Mouse (Mus musculus): ENCODE results near the gene Jsrp1. TPM values are rescaled to one million over a fixed set of nuclear protein-coding genes. Genes with fewer than 3 reads are reported as not detected.

Gene Jsrp1
- polyA plus RNA-seq, 1 experiment from 2014 or later = 0.31 TPM

DNA sequence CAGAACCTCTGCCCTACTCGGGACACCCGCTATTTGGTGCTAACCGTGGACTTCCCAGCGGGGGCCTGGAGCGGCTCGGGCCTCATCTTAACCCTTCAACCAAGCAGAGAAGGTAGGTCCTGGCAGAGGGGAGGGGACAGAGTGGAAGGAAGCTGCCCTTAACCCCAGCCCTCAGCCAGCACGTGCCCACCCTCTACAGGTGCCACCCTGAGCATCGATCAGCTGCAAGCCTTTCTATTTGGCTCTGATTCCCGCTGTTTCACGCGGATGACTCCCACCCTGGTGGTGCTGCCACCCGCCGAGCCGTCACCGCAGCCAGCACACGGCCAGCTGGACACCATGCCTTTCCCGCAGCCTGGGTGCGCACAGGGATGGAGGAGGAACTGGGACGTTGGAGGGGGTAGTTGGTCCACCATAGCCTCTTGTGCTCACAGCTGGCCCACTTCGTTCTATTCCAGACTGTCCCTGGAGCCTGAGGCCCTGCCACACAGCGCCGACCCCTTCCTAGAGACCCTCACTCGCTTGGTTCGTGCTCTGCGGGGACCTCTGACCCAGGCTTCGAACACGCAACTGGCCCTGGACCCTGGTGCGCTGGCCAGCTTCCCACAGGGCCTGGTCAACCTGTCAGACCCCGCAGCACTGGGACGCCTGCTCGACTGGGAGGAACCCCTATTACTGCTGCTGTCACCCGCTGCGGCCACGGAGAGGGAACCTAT lies 6.8 kb downstream of the Jsrp1 start:
- ATAC-seq (replicated peaks) = peak; percentile 10; the same call in 1 of the 2 replicates
- no peaks in the 10 kb centered on the region for H3K9me3 ChIP-seq
- peaks cover 37% of the 10 kb centered on the region for H3K27me3 ChIP-seq
- H3K36me3 ChIP-seq = peaks cover 35% of the 10 kb centered on the region
- peak overlapping the region; percentile 80 for H3K4me2 ChIP-seq (replicated peaks)
- peak overlapping the region; percentile 82 for H3K27ac ChIP-seq (replicated peaks)
- H3K4me3 ChIP-seq = peak overlapping the region; percentile 47
- peaks cover 26% of the 10 kb centered on the region for H3K4me1 ChIP-seq
- peak overlapping the region; percentile 55 for H3K9ac ChIP-seq (replicated peaks)
- 43% methylated on average over 34 of the region's 34 CpGs for WGBS

DNA sequence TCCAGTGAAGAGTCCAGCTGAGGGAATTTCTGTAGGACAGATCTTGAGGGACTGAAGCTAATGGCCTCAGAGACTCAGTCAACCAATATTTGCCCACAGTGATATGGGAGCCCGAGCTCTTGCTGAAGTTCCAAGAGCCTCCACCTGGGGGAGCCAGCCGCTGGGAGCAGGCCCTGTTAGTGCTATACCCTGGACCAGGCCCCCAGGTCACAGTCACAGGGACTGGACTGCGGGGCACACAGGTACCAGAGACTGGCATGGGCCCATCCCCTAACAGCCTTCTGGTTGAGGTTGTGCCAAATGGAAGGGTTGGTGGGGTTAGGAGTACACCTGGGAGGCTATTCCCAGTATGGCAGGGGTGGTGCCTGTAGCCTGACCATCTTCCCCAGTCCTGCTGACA lies 7.4 kb downstream of the Jsrp1 start:
- Histone ChIP-seq H3K4me2 (replicated peaks) (no peak overlapping the region), H3K36me3 (peaks cover 37% of the 10 kb centered on the region), H3K27ac (replicated peaks) (no peak overlapping the region), H3K9me3 (no peaks in the 10 kb centered on the region), H3K9ac (replicated peaks) (no peak overlapping the region), H3K4me3 (no peak overlapping the region), H3K4me1 (peaks cover 26% of the 10 kb centered on the region), H3K27me3 (peaks cover 32% of the 10 kb centered on the region)
- ATAC-seq (replicated peaks) = 0 out of 2 replicates have a peak, but pooled peaks have one; percentile 6
- 13% methylated on average over 3 of the region's 3 CpGs for WGBS

DNA sequence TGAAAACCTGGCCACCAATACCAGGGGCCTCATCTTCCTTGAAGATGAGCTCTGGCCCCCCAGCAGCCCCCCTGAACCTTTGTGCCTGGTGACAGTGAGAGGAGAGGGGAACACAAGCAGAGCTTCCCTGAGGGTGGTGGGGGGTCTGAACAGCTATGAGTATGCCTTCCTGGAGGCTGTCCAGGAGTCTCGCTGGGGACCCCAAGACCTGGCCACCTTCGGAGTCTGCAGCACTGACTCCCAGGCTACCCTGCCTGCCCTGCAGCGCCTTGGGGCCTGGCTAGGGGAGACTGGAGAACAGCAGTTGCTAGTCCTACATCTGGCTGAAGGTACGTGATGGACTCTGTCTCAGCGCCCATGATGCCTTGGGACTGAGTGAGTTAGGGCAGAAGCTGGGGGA lies 8.0 kb downstream of the Jsrp1 start:
- H3K36me3 ChIP-seq = peaks cover 37% of the 10 kb centered on the region
- H3K9me3 ChIP-seq = no peaks in the 10 kb centered on the region
- H3K4me1 ChIP-seq = peaks cover 28% of the 10 kb centered on the region
- no peak overlapping the region for H3K9ac ChIP-seq (replicated peaks)
- H3K4me3 ChIP-seq = no peak overlapping the region
- no peak overlapping the region for H3K27ac ChIP-seq (replicated peaks)
- H3K4me2 ChIP-seq (replicated peaks) = no peak overlapping the region
- ATAC-seq (replicated peaks) = no peak
- 73% methylated on average over 5 of the region's 5 CpGs for WGBS
- peaks cover 25% of the 10 kb centered on the region for H3K27me3 ChIP-seq

DNA sequence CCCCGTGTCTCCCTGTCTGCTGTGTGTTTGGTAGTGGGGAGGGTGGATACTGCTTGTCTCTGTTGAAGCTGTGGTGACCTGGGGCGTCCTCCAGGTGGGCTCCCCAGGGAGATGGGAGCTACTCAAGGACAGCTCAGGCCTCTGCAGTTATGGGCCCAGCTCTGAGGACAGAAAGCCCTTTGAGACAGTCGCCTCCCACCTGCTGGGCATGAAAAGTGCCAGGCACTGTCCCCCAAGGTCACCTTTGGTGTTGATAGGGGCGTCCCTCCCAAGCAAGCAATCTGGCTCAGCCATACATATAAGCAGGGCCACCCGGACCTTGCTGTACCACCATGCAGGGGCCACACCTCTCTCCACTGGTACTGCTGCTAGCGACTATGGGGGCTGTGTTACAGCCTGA lies 8.4 kb downstream of the Jsrp1 start, which contains the start of gene Amh:
Gene Amh, plus strand, starts transcription at position 328 of the 400 bp plus-strand sequence.
- no peak within 1 kb of the TSS for H3K4me2 ChIP-seq (replicated peaks)

DNA sequence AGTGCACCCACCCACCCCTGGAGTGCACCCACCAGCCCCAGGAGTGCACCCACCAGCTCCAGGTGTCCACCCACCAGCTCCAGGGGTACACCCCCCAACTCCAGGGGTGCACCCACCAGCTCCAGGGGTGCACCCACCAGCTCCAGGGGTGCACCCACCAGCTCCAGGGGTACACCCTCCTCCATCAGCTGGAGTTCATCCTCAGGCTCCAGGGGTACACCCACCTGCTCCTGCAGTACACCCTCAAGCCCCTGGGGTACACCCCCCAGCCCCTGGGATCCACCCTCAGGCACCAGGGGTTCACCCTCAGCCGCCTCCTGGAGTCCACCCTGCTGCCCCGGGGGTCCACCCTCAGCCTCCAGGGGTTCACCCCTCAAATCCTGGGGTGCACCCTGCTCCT lies 9.0 kb downstream of the Jsrp1 start:
- no peak overlapping the region for H3K9ac ChIP-seq (replicated peaks)
- H3K4me3 ChIP-seq = no peak overlapping the region
- no peak for ATAC-seq (replicated peaks)
- peaks cover 37% of the 10 kb centered on the region for H3K36me3 ChIP-seq
- no peaks in the 10 kb centered on the region for H3K9me3 ChIP-seq
- peaks cover 17% of the 10 kb centered on the region; the same call in 1 of the 2 replicates for H3K27me3 ChIP-seq
- 100% methylated on average over 2 of the region's 2 CpGs for WGBS
- peaks cover 38% of the 10 kb centered on the region for H3K4me1 ChIP-seq
- no peak overlapping the region for H3K27ac ChIP-seq (replicated peaks)
- H3K4me2 ChIP-seq (replicated peaks) = no peak overlapping the region

More for the DNA sequence above, 8.4 kb downstream of the Jsrp1 start, which contains the start of gene Amh:
- WGBS = 65% methylated on average over 6 of the region's 6 CpGs
- H3K27me3 ChIP-seq = peaks cover 21% of the 10 kb centered on the region; the same call in 1 of the 2 replicates
- H3K27ac ChIP-seq (replicated peaks) = no peak within 1 kb of the TSS
- peaks cover 37% of the 10 kb centered on the region for H3K36me3 ChIP-seq
- H3K4me3 ChIP-seq = no peak within 1 kb of the TSS
- peaks cover 32% of the 10 kb centered on the region for H3K4me1 ChIP-seq
- no peak for ATAC-seq (replicated peaks)
- no peaks in the 10 kb centered on the region for H3K9me3 ChIP-seq
- H3K9ac ChIP-seq (replicated peaks) = no peak within 1 kb of the TSS

GRCm38 (mm10) chr10:80802996-80803395 lies 10.3 kb downstream of the Jsrp1 start:
- Histone ChIP-seq H3K4me2 (replicated peaks) (no peak overlapping the region), H3K4me1 (peaks cover 31% of the 10 kb centered on the region), H3K27me3 (peaks cover 3% of the 10 kb centered on the region; the same call in 1 of the 2 replicates), H3K27ac (replicated peaks) (no peak overlapping the region), H3K4me3 (no peak overlapping the region), H3K9me3 (no peaks in the 10 kb centered on the region), H3K36me3 (peaks cover 37% of the 10 kb centered on the region), H3K9ac (replicated peaks) (no peak overlapping the region)
- no peak for ATAC-seq (replicated peaks)
- 84% methylated on average over 3 of the region's 3 CpGs for WGBS

- no peaks in the 10 kb centered on the region for H3K27me3 ChIP-seq
These were observed 10.9 kb downstream of the Jsrp1 start for GRCm38 (mm10) chr10:80802204-80802912.

DNA sequence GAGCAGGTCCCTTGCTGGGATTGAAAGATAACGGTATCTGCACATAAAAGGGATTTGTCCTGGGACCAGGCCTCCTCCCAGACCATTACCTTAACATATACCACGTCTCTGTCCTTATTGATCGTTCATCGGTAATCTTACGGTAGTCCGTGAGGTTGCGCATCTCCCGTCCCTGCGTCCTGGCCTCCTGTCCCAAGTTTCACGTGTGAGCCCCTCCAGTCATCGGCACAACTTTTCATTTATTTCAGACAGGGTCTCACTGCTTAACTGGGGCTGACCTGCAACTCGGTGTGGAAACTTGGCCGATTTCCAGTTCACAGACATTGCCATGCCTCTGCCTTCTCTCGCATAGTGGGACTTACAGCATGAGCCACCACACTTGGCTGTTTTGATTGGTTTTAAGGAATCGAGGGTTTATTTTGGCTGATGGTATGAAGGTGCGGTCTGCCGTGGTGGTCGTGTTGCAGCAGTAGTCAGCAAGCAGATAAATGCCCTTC lies 14.2 kb downstream of the Jsrp1 start:
- H3K4me1 ChIP-seq = peaks cover 32% of the 10 kb centered on the region
- peak overlapping the region; percentile 99 for H3K27ac ChIP-seq (replicated peaks)
- peak overlapping the region; percentile 96 for H3K4me3 ChIP-seq
- no peaks in the 10 kb centered on the region for H3K9me3 ChIP-seq
- H3K27me3 ChIP-seq = no peaks in the 10 kb centered on the region
- 2% methylated on average over 18 of the region's 18 CpGs for WGBS
- H3K36me3 ChIP-seq = peaks cover 52% of the 10 kb centered on the region
- H3K9ac ChIP-seq (replicated peaks) = peak overlapping the region; percentile 99
- ATAC-seq (replicated peaks) = no peak
- peak overlapping the region; percentile 89 for H3K4me2 ChIP-seq (replicated peaks)

More at GRCm38 (mm10) chr10:80802204-80802912, 10.9 kb downstream of the Jsrp1 start:
- ATAC-seq (replicated peaks) = no peak
- H3K4me1 ChIP-seq = peaks cover 29% of the 10 kb centered on the region
- WGBS = 93% methylated on average over 10 of the region's 10 CpGs
- no peaks in the 10 kb centered on the region for H3K9me3 ChIP-seq
- H3K36me3 ChIP-seq = peaks cover 37% of the 10 kb centered on the region
- no peak overlapping the region for H3K4me2 ChIP-seq (replicated peaks)
- H3K27ac ChIP-seq (replicated peaks) = no peak overlapping the region
- H3K9ac ChIP-seq (replicated peaks) = no peak overlapping the region
- H3K4me3 ChIP-seq = no peak overlapping the region

GRCm38 (mm10) chr10:80798150-80799006 lies 14.9 kb downstream of the Jsrp1 start, which contains the start of the genes Sf3a2 and Plekhj1:
Gene Sf3a2, plus strand, starts transcription at chr10:80798198.
Gene Plekhj1, minus strand, starts transcription at chr10:80798626.
- peak; percentile 95 for ATAC-seq (replicated peaks)

DNA sequence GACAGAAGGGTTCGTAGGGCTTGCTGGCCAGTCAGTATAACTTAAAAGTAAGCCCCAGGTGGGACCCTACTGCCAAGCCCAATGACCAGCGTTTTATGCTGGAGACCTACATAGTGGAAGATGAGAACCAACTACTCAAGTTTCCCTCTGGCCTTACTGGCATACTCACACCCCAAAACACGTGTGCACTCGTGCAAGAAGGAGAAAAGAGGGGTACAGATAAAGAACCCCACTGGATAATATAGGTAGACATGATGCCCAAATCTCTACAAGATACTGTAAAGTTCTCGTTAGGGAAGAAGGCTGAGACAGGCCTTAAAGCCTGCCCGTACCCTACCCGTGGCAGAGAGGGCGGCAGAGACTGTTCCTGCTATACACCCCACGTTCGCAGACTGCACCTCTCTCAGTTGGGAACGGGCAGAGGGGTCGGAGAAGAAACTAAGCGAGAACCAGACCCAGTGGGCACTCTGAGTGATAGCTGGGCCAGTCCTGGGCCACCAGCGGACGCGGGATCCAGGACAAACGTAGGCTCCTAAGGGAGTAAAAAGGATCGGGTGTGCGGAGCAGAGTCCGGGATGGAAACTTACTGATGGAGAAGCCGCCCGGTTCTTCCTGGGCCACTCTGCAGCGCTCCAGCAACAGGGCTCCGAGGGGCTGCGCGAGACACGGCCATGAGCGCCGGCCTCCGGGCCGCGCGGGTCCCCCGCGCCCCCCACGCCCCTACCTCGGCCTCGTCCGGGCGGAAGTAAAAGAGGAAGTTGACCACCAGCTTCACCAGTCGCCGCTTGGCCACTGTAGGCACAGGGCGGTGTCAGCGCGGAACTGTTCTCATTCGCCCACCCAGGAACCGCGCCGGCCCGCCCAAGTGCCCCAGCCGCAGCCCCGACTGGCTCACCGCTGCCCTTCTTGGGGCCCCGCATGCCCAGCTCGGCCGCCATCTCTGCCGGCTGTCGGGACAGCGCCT lies 15.8 kb downstream of the Jsrp1 start:
- Histone ChIP-seq H3K4me1 (peaks cover 32% of the 10 kb centered on the region), H3K4me3 (peak overlapping the region; percentile 96), H3K27me3 (no peaks in the 10 kb centered on the region), H3K9ac (replicated peaks) (peak overlapping the region; percentile 99), H3K27ac (replicated peaks) (peak overlapping the region; percentile 99), H3K9me3 (no peaks in the 10 kb centered on the region), H3K4me2 (replicated peaks) (peak overlapping the region; percentile 89), H3K36me3 (peaks cover 50% of the 10 kb centered on the region)
- peak; percentile 74 for ATAC-seq (replicated peaks)
- WGBS = 2% methylated on average over 58 of the region's 59 CpGs

More at GRCm38 (mm10) chr10:80798150-80799006, 14.9 kb downstream of the Jsrp1 start, which contains the start of the genes Sf3a2 and Plekhj1:
- H3K9me3 ChIP-seq = no peaks in the 10 kb centered on the region
- peak within 1 kb of the TSS; percentile 99 for H3K9ac ChIP-seq (replicated peaks)
- peak within 1 kb of the TSS; percentile 96 for H3K4me3 ChIP-seq
- under 1% methylated on average over 104 of the region's 104 CpGs for WGBS
- H3K36me3 ChIP-seq = peaks cover 50% of the 10 kb centered on the region
- peak within 1 kb of the TSS; percentile 89 for H3K4me2 ChIP-seq (replicated peaks)
- H3K27me3 ChIP-seq = no peaks in the 10 kb centered on the region
- peak within 1 kb of the TSS; percentile 99 for H3K27ac ChIP-seq (replicated peaks)
- peaks cover 32% of the 10 kb centered on the region for H3K4me1 ChIP-seq

All from forebrain, embryonic 15.5 days (tissue).